Mouse (Mus musculus) bone marrow macrophage, adult 2 months (primary cell): Measurements from ENCODE around the gene Tex12.

Experiments used
- CTCF ChIP-seq: IDR thresholded peaks from 2 replicates; pipeline ENCODE4 v1.5.1; 2012; ENCODE audit warnings: low read depth, mild to moderate bottlenecking, low read length, moderate library complexity
- POLR2A ChIP-seq: IDR thresholded peaks from 2 replicates; pipeline ENCODE4 v1.6.1; 2012; ENCODE audit warnings: mild to moderate bottlenecking, low read depth, low read length, borderline replicate concordance

DNA sequence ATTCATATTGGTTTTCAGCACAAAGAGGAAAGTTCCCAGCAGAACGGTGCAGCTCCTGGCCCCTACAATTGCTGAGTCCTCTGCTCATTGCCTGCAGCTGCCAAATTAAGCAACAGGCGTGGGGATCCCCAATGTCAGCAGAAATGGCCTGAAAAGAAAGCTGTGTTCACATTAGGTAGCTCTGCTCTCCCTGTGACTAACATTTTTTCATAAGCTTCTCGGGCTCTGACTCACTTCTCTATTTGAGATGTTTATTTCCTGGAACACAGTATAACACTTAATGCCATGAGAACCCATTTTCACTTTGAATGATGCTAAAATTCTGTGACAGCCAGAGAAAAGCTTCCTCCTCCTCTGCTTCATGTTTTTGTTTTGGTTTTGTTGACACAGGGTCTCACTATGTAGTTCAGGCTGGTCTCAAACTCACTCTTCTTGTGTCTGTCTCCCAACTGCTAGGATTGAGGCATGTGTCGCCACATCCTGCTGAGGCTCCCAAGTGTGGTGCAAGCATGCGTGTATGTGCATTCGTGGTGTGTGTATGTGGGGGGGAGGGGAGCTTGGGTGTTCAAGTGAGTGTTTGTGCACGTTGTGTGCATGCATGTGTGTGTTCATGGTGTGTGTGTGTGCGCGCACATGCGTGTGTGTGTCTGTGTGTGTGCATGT, 29.9 kb upstream of the Tex12 start:
- TF ChIP-seq CTCF = no peak
- no peak for TF ChIP-seq POLR2A
